Mouse (Mus musculus) G1E (cell line): ENCODE measurements around the gene Trim15. TPM values are rescaled to one million over a fixed set of nuclear protein-coding genes. Genes with fewer than 3 reads are reported as not detected.

Experiments used
- ATAC-seq: 2 replicates; pipeline ENCODE4 v1.8.0; 2016; ENCODE audit warnings: mild to moderate bottlenecking; ENCODE audit not compliant: insufficient number of reproducible peaks, poor library complexity, low FRiP score, severe bottlenecking; ENCODE audit errors: extremely low read depth
- DNase-seq: peaks from one replicate; pipeline ENCODE4 v3.0.0; 2012; ENCODE audit warnings: low spot score
- H3K27me3 ChIP-seq: 2 replicates; pipeline ENCODE4 v1.6.1; 2012; ENCODE audit warnings: mild to moderate bottlenecking, low read length, inconsistent platforms; ENCODE audit not compliant: insufficient read depth
- H3K36me3 ChIP-seq: replicated peaks from 2 replicates; pipeline ENCODE3; 2012; ENCODE audit warnings: mild to moderate bottlenecking, inconsistent platforms
- H3K4me1 ChIP-seq: 2 replicates; pipeline ENCODE4 v1.6.1; 2012; ENCODE audit warnings: low read depth, low read length, inconsistent platforms, mixed read lengths; ENCODE audit not compliant: insufficient read depth
- H3K4me3 ChIP-seq: 2 replicates; pipeline ENCODE4 v1.5.1; 2012; ENCODE audit warnings: low read depth, mild to moderate bottlenecking, inconsistent platforms, low read length, moderate library complexity, mixed read lengths
- H3K9me3 ChIP-seq: replicated peaks from 2 replicates; pipeline ENCODE4 v1.6.1; 2012; ENCODE audit warnings: inconsistent platforms
- CTCF ChIP-seq: IDR thresholded peaks from 2 replicates; pipeline ENCODE4 v1.5.1; 2012; ENCODE audit warnings: low read depth, low read length, inconsistent platforms, mixed read lengths
- GATA1 ChIP-seq: IDR thresholded peaks from 2 replicates; pipeline ENCODE4 v1.6.1; 2012; ENCODE audit warnings: borderline replicate concordance, low read length, inconsistent platforms, mixed read lengths
- GATA2 ChIP-seq: IDR thresholded peaks from 2 replicates; pipeline ENCODE4 v1.6.1; 2012; ENCODE audit warnings: low read depth, low read length, inconsistent platforms, borderline replicate concordance
- POLR2AphosphoS5 ChIP-seq: IDR thresholded peaks from 2 replicates; pipeline ENCODE4 v1.6.1; 2012; ENCODE audit warnings: low read depth, low read length, inconsistent platforms; ENCODE audit not compliant: insufficient replicate concordance
- TAL1 ChIP-seq: conservative IDR thresholded peaks from 2 replicates; pipeline ENCODE4 v1.6.1; 2012; ENCODE audit warnings: low read depth, low read length, inconsistent platforms, mixed read lengths
- polyA plus RNA-seq: library from polyadenylated mRNA; stranded (reverse); fragments of >175 nt; gene quantifications from 2 replicates; pipeline ENCODE4 v1.2.3, GENCODE M21; 2012
- total RNA-seq, 2 experiments: library from RNA; stranded (forward) in 1 of 2; stranded (reverse) in 1 of 2; fragments of 200-1000 nt in 1 of 2; fragments of >200 nt in 1 of 2; fragmentation: Nextera tagmentation in 1 of 2; gene quantifications; 2 replicates each; pipeline ENCODE4 v1.2.3; 2014 to 2017

Gene Trim15
- not detected in 2 replicates for total RNA-seq (2014; fragmentation: Nextera tagmentation)
- 0.22 TPM in 1 of 2 replicates, not detected in the other for total RNA-seq (2017)
- polyA plus RNA-seq, result not detected in 2 replicates

DNA sequence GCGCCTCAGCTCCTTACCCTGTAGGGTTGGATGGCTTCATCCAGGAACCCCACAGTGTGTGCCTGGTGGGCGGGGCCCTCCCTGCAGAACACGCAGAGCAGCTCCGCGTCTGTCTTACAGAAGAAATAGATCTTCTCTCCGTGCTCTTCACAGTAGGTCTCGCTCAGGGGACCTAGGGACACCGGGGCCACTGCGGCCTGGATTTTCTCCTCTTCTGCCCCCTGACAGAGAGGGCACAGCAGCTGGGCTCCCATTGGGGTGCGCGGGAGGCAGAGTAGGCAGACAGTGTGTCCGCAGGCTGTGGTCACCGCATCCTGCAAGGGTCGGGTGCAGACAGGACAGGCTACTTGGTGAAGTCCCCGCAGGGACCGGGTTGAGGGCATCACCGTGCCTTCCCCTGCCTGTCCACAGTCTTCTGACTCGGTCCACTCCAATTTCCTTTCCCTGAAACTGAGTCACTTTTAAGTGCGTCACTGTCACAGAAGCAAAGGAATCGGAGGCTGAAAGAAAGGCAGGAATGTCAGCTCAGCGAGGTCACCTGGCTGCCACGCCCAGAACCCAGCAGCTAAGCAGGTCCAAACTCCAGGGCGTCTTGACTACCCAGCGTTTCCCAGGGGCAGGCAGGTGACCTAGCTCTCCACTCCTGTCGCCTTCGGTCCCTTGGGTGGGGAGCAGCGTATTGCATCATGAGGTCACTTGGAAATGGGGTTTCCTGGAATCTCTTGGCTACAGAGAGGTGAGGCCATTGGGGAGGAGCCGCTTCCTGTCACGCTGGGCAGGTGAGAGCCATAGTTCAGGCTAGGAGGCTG, at the start of gene Trim15:
Trim15 (minus strand) TSS at position 492 of the 809 bp plus-strand sequence.
- H3K4me3 ChIP-seq, result peak within 1 kb of the TSS; percentile 13; the same call in 1 of the 2 replicates
- no peak for DNase-seq

DNA sequence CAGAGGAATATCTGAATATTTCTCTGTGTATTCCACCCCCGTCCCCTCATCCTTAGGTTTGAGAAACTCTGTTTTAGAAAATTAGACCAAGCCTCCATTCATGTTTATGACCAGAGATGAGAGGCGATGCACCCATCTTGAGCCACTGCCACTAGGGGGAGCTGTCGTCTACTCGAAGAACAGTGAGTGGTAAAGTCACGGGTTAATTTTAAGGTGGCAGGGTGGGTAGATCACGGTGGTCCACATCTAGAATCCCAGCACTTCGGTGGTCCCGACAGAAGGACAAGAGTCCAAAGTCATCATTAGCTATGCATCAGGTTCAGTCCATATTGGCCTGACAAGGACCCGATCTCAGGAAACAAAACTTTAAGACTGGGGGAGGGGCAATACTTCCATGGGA, 48.1 kb upstream of the Trim15 start:
- Histone ChIP-seq H3K4me3 (no peak overlapping the region), H3K36me3 (no peaks in the 10 kb centered on the region), H3K9me3 (no peaks in the 10 kb centered on the region), H3K27me3 (no peaks in the 10 kb centered on the region), H3K4me1 (peaks cover under 1% of the 10 kb centered on the region; the same call in 1 of the 2 replicates)
- ATAC-seq, result no peak; the same call in 1 of the 2 replicates
- TF ChIP-seq TAL1 (no peak), CTCF (peak; percentile 47; the same call in 1 of the 2 replicates)
- DNase-seq, result no peak

More for the DNA sequence above, at the start of gene Trim15:
- ATAC-seq, result no peak
- peaks cover 20% of the 10 kb centered on the region for H3K27me3 ChIP-seq
- no peak for TF ChIP-seq GATA2
- H3K4me1 ChIP-seq, result peaks cover 44% of the 10 kb centered on the region
- peaks cover 9% of the 10 kb centered on the region for H3K36me3 ChIP-seq
- no peaks in the 10 kb centered on the region for H3K9me3 ChIP-seq

DNA sequence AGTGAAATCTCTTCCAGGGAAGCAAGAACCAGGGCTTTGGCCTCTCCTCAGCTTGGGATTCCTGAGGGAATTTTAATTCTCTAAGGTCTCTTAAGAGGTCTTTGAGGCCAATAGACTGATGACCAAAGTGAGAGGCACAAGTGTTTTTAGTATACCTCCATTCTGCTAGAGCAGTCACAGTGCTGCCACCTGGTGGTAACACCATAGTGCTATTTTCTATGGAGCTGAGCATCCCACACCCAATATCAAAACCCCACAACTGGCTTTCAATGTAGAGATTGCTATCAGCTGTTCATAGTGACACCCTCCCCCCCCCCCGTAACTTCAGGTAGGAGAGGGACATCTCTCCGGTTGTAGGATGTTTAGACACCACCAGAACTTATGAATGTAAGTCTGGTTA, 47.1 kb upstream of the Trim15 start:
- ATAC-seq (no peak), DNase-seq (peak; percentile 44)
- Histone ChIP-seq H3K36me3 (no peaks in the 10 kb centered on the region), H3K9me3 (no peaks in the 10 kb centered on the region), H3K4me1 (no peaks in the 10 kb centered on the region), H3K27me3 (no peaks in the 10 kb centered on the region; the same call in 1 of the 2 replicates), H3K4me3 (no peak overlapping the region)
- TF ChIP-seq CTCF (peak; percentile 49; the same call in 1 of the 2 replicates), TAL1 (no peak), GATA1 (no peak), POLR2AphosphoS5 (no peak)

DNA sequence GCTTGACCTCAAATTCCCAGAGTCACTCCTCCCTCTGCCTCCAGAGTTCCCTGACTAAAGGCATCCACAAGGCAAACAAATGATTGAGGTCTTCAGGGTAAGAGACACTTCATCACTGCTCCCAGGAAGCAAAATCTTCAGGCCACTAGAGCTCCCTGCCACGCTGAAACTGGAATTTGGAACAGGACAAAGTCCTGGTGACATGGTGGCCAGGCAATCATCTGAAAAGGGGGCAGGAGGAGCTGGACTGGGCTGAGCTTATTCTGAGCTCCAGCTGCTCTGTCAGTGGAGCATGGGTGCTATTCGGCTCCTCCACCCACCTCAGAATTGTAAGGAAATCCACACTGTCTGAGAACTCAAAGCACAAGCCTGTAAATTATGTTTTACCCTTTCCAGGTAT, 45.0 kb upstream of the Trim15 start:
- no peaks in the 10 kb centered on the region for H3K4me1 ChIP-seq
- H3K4me3 ChIP-seq, result no peak overlapping the region
- no peaks in the 10 kb centered on the region for H3K9me3 ChIP-seq
- H3K27me3 ChIP-seq, result no peaks in the 10 kb centered on the region; the same call in none of the 2 replicates
- ATAC-seq, result no peak
- TF ChIP-seq GATA2 (no peak), GATA1 (no peak), POLR2AphosphoS5 (no peak), TAL1 (no peak), CTCF (no peak)
- no peaks in the 10 kb centered on the region for H3K36me3 ChIP-seq
- DNase-seq, result no peak

DNA sequence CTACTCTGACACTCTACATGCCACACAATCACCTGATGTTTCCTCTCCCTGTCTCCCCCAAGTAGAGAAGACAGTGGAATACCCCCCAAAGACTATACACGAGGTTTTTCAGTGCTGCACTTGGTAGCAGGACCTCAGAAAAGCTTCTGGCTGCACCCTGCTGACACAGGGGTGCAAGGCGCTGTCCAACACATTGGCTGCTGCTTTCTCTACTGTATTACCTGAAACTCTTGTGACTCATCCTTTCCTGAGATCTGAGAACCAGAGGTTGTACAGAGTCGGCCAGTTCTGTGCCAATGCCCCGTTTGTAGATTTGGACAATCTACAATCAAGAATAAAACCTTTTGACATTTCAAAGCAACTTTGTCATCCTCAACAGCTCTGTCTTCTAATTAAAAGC, 42.8 kb upstream of the Trim15 start:
- no peak for DNase-seq

DNA sequence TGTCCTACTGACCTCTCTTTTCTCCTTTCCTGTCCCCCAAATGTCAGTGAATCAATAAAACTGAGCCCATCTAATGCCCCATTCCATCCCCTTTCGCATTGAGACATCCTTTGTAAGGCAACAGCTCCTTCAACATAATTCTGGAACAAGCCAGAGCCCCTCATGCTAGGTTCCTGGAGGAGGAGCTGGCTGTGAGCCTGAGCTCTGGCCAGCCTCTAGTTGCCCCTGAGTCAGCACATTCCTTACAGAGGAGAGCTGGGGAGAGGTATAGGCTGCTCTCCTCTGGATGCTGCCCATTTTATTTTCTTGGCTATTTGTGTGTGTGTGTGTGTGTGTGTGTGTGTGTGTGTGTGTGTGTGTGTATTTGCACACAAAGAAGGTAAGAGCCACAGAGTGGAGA, 41.2 kb upstream of the Trim15 start:
- TF ChIP-seq CTCF (no peak), POLR2AphosphoS5 (no peak), TAL1 (no peak), GATA2 (no peak), GATA1 (no peak)
- ATAC-seq (no peak), DNase-seq (no peak)
- H3K4me3 ChIP-seq, result no peak overlapping the region
- H3K36me3 ChIP-seq, result no peaks in the 10 kb centered on the region
- no peaks in the 10 kb centered on the region for H3K4me1 ChIP-seq
- no peaks in the 10 kb centered on the region; the same call in none of the 2 replicates for H3K27me3 ChIP-seq
- no peaks in the 10 kb centered on the region for H3K9me3 ChIP-seq

More for the DNA sequence above, 42.8 kb upstream of the Trim15 start:
- no peak for ATAC-seq
- Histone ChIP-seq H3K36me3 (no peaks in the 10 kb centered on the region), H3K9me3 (no peaks in the 10 kb centered on the region), H3K27me3 (no peaks in the 10 kb centered on the region; the same call in none of the 2 replicates), H3K4me1 (no peaks in the 10 kb centered on the region), H3K4me3 (no peak overlapping the region)
- no peak for TF ChIP-seq GATA1
- TF ChIP-seq CTCF, result no peak
- no peak for TF ChIP-seq TAL1
- TF ChIP-seq GATA2, result no peak
- no peak for TF ChIP-seq POLR2AphosphoS5

DNA sequence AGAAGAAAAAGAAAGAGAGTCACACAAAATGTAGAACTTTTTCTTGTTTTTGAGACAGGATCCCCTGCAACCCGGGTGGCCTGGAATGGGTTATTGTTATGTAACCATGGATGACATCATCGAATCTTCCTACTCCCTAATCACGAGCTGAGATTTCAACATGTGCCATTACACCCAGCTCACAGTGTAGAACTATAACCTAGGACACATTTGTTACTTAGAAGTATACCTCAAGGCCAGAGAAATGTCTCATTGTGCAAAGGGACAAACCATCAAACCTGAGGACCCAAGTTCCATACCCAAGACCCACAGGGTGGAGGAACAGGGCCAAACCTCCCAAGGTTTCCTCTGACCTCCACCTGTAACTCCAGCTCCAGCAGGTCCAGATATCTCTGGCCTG, 36.6 kb upstream of the Trim15 start:
- no peak for TF ChIP-seq CTCF
- TF ChIP-seq GATA2, result no peak
- no peak for TF ChIP-seq POLR2AphosphoS5
- peaks cover 3% of the 10 kb centered on the region for H3K27me3 ChIP-seq
- no peaks in the 10 kb centered on the region for H3K9me3 ChIP-seq
- DNase-seq (no peak), ATAC-seq (no peak)
- no peaks in the 10 kb centered on the region for H3K36me3 ChIP-seq
- no peak overlapping the region for H3K4me3 ChIP-seq
- no peaks in the 10 kb centered on the region for H3K4me1 ChIP-seq
